Mouse (Mus musculus): ENCODE results near the gene Gm42906.

Gm42906 gene

GRCm38 (mm10) chr5:151231861-151232260 lies 196.1 kb downstream of the Gm42906 start:
- no peak for DNase-seq

GRCm38 (mm10) chr5:151231411-151231810 lies 196.6 kb downstream of the Gm42906 start:
- DNase-seq, result peak; percentile 26

- no peak for DNase-seq
Measured at GRCm38 (mm10) chr5:151230427-151230826, 197.5 kb downstream of the Gm42906 start.

- no peak for DNase-seq
Measured at GRCm38 (mm10) chr5:151228367-151229005, 199.5 kb downstream of the Gm42906 start.

GRCm38 (mm10) chr5:151223696-151224366 lies 204.1 kb downstream of the Gm42906 start:
- no peak for DNase-seq

GRCm38 (mm10) chr5:151222791-151223190 lies 205.2 kb downstream of the Gm42906 start:
- no peak for DNase-seq

- no peak for DNase-seq
Measured at GRCm38 (mm10) chr5:151218689-151219115, 209.3 kb downstream of the Gm42906 start.

- DNase-seq, result no peak
Measured at GRCm38 (mm10) chr5:151213097-151213496, 214.9 kb downstream of the Gm42906 start.

GRCm38 (mm10) chr5:151210869-151211268 lies 217.1 kb downstream of the Gm42906 start:
- no peak for DNase-seq

- no peak for DNase-seq
Measured at GRCm38 (mm10) chr5:151210060-151210459, 217.9 kb downstream of the Gm42906 start.

- DNase-seq, result no peak
Measured at GRCm38 (mm10) chr5:151205017-151205416, 222.9 kb downstream of the Gm42906 start.

GRCm38 (mm10) chr5:151202925-151203324 lies 225.0 kb downstream of the Gm42906 start:
- no peak for DNase-seq

- DNase-seq, result no peak
Measured at GRCm38 (mm10) chr5:151201220-151201619, 226.7 kb downstream of the Gm42906 start.

GRCm38 (mm10) chr5:151199235-151199634 lies 228.7 kb downstream of the Gm42906 start:
- DNase-seq, result no peak

- DNase-seq, result no peak
Measured at GRCm38 (mm10) chr5:151196603-151197272, 231.2 kb downstream of the Gm42906 start.

- no peak for DNase-seq
Measured at GRCm38 (mm10) chr5:151193885-151194520, 234.0 kb downstream of the Gm42906 start.

GRCm38 (mm10) chr5:151192266-151192665 lies 235.7 kb downstream of the Gm42906 start:
- no peak for DNase-seq

GRCm38 (mm10) chr5:151190764-151191163 lies 237.2 kb downstream of the Gm42906 start:
- DNase-seq, result no peak

GRCm38 (mm10) chr5:151189789-151190378 lies 238.1 kb downstream of the Gm42906 start:
- no peak for DNase-seq

- DNase-seq, result no peak
Measured at GRCm38 (mm10) chr5:151189321-151189720, 238.6 kb downstream of the Gm42906 start.

- DNase-seq, result no peak
Measured at GRCm38 (mm10) chr5:151188659-151189058, 239.3 kb downstream of the Gm42906 start.

- DNase-seq, result no peak
Measured at GRCm38 (mm10) chr5:151187336-151187735, 240.6 kb downstream of the Gm42906 start.

GRCm38 (mm10) chr5:151185286-151185856 lies 242.6 kb downstream of the Gm42906 start:
- no peak for DNase-seq
